Mouse (Mus musculus): ENCODE data around the gene Ptprj. TPM values are rescaled to one million over a fixed set of nuclear protein-coding genes. Genes with fewer than 3 reads are reported as not detected.

Gene Ptprj
- polyA plus RNA-seq, 1 experiment from 2014 or later = 1.9 TPM

GRCm38 (mm10) chr2:90496680-90497074, 83.8 kb downstream of the Ptprj start:
- Histone ChIP-seq H3K27me3 (ENCODE audit: poor library complexity, severe bottlenecking) (no peaks in the 10 kb centered on the region), H3K36me3 (replicated peaks) (no peaks in the 10 kb centered on the region), H3K9me3 (no peaks in the 10 kb centered on the region), H3K27ac (no peak overlapping the region), H3K4me3 (no peak overlapping the region), H3K4me1 (peaks cover 11% of the 10 kb centered on the region; the same call in 1 of the 2 replicates)
- no peak for DNase-seq (ENCODE audit: extremely low spot score, low spot score)
- WGBS = 86% methylated on average over 5 of the region's 5 CpGs

GRCm38 (mm10) chr2:90496012-90496679, 84.3 kb downstream of the Ptprj start:
- peaks cover 13% of the 10 kb centered on the region for H3K4me1 ChIP-seq
- no peak overlapping the region for H3K4me3 ChIP-seq
- H3K27me3 ChIP-seq (ENCODE audit: poor library complexity, severe bottlenecking) = peaks cover 5% of the 10 kb centered on the region; the same call in 1 of the 2 replicates
- H3K27ac ChIP-seq = no peak overlapping the region
- DNase-seq (ENCODE audit: extremely low spot score, low spot score) = no peak
- H3K36me3 ChIP-seq (replicated peaks) = no peaks in the 10 kb centered on the region
- no peaks in the 10 kb centered on the region for H3K9me3 ChIP-seq
- whole genome bisulfite sequencing = 87% methylated on average over 4 of the region's 4 CpGs

DNA sequence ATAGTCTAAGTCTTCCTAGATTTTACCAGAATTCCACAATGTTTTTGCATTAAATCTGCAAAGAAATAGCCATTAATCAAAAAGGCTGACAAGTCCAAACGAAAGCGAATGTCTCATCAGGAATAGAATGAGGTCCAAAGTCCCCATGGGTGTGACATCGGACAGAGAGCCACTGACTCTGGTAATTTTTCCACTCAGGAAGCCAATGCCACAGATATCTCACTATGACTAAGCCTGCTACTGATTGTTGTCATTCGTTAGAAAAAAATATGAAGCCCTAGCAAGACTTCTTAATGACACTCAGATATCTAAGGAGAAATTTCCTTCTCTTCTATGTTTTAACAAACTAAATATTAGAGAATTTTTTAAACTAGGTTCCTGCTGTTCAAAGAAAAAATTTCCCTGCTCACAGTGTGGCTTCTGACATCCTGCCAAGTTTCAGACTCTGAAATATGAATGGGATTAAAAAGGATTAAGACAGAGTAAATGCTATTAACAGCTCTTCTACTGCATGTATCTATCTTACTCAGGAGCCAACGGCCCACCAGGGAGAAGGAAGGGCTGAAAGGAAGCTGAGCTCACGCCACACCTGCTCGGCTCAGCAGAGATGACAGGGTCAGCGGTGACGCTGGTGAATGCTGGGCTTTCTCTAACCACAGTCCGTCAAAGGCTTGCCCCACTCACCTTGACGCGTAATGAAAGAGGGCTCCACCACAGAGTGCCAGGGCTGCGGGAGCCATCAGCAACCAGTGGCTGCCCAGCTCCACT, 90.0 kb downstream of the Ptprj start:
- Histone ChIP-seq H3K27ac (no peak overlapping the region), H3K36me3 (replicated peaks) (no peaks in the 10 kb centered on the region), H3K4me1 (peaks cover 38% of the 10 kb centered on the region), H3K4me3 (no peak overlapping the region), H3K27me3 (ENCODE audit: poor library complexity, severe bottlenecking) (peaks cover 5% of the 10 kb centered on the region; the same call in 1 of the 2 replicates), H3K9me3 (no peaks in the 10 kb centered on the region)
- 53% methylated on average over 13 of the region's 13 CpGs for WGBS
- DNase-seq (ENCODE audit: extremely low spot score, low spot score) = no peak

- Histone ChIP-seq H3K9me3 (no peaks in the 10 kb centered on the region), H3K4me1 (peaks cover 38% of the 10 kb centered on the region), H3K27ac (no peak overlapping the region), H3K36me3 (replicated peaks) (no peaks in the 10 kb centered on the region), H3K27me3 (ENCODE audit: poor library complexity, severe bottlenecking) (peaks cover 5% of the 10 kb centered on the region; the same call in 1 of the 2 replicates), H3K4me3 (no peak overlapping the region)
- DNase-seq (ENCODE audit: extremely low spot score, low spot score) = no peak
- WGBS = 62% methylated on average over 4 of the region's 4 CpGs
These were observed 90.6 kb downstream of the Ptprj start for GRCm38 (mm10) chr2:90489839-90490238.

DNA sequence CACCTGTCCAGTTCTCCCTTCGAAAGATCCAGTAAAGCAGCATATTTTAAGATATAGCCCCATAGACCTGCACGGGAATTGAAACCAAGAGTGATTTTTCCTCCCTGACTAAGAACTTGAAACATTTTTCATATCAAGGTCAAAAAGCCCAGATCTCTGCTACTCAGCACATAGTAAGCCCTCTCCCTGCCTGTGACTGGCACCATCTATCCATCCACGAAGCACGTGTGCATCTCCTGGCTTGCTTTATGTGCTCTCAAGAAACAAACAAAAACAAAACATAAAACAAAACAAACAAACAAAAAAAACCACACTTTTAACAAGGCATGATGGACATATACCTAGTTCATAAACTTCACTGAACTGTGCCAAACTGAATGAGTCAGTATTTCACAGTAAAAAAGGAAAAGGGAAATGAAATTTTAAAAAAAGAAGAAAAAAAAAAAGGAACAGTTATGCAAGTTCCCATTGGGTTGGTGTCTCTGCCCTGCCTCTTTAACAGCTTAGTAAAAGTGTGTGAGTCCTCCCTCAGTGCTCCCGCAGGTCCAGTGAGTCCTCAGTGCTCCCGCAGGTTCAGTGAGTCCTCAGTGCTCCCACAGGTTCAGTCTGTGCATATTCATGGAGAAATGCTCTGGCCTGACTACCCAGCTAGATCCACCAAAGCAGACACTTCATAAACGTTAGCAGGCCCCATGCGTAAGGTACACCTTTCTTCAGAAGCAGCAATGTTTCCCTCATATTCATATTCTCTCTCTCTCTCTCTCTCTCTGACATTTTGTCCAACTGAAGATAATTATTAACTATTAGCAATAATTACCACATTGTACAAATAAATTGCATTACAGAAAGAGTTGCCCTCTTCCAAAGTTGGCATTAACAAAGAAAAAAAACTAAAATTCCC, 91.5 kb downstream of the Ptprj start:
- no peak overlapping the region for H3K4me3 ChIP-seq
- H3K9me3 ChIP-seq = no peaks in the 10 kb centered on the region
- 82% methylated on average over 8 of the region's 8 CpGs for WGBS
- H3K27ac ChIP-seq = no peak overlapping the region; the same call in 1 of the 2 replicates
- peaks cover 5% of the 10 kb centered on the region; the same call in 1 of the 2 replicates for H3K27me3 ChIP-seq (ENCODE audit: poor library complexity, severe bottlenecking)
- H3K4me1 ChIP-seq = peaks cover 38% of the 10 kb centered on the region
- H3K36me3 ChIP-seq (replicated peaks) = no peaks in the 10 kb centered on the region
- no peak for DNase-seq (ENCODE audit: extremely low spot score, low spot score)

- 93% methylated on average over 11 of the region's 11 CpGs for WGBS
- no peak overlapping the region for H3K27ac ChIP-seq
- no peak for DNase-seq (ENCODE audit: extremely low spot score, low spot score)
- no peaks in the 10 kb centered on the region for H3K9me3 ChIP-seq
- no peak overlapping the region for H3K4me3 ChIP-seq
- H3K36me3 ChIP-seq (replicated peaks) = no peaks in the 10 kb centered on the region
- peaks cover 38% of the 10 kb centered on the region for H3K4me1 ChIP-seq
- peaks cover 5% of the 10 kb centered on the region; the same call in 1 of the 2 replicates for H3K27me3 ChIP-seq (ENCODE audit: poor library complexity, severe bottlenecking)
These were observed 92.8 kb downstream of the Ptprj start for GRCm38 (mm10) chr2:90487471-90488238.

GRCm38 (mm10) chr2:90486226-90486755, 94.2 kb downstream of the Ptprj start:
- 65% methylated on average over 3 of the region's 3 CpGs for WGBS
- Histone ChIP-seq H3K36me3 (replicated peaks) (no peaks in the 10 kb centered on the region), H3K4me3 (no peak overlapping the region), H3K27me3 (ENCODE audit: poor library complexity, severe bottlenecking) (peaks cover 3% of the 10 kb centered on the region; the same call in 1 of the 2 replicates), H3K9me3 (no peaks in the 10 kb centered on the region), H3K4me1 (peaks cover 36% of the 10 kb centered on the region), H3K27ac (peak overlapping the region; percentile 58; the same call in 1 of the 2 replicates)
- DNase-seq (ENCODE audit: extremely low spot score, low spot score) = no peak

DNA sequence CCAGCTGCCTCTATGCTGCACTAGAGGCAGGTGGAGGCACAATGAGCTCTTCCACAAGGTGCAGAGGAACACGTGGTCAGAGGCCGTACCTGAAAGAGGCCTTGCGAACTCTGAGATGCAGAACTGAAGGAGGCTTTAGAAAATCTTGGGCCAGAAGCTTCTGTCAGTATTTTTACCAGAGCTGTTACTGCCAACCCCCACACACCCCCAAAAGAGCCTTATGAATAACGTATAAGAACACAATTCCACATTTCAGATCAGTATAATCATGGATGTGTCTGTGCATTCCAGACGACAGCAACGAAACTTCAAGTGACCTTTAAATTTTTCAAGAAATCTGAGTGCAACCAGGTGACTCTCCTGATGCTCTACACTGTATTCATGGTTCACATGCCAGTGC, 98.9 kb downstream of the Ptprj start:
- WGBS = 88% methylated on average over 6 of the region's 6 CpGs
- H3K36me3 ChIP-seq (replicated peaks) = no peaks in the 10 kb centered on the region
- H3K9me3 ChIP-seq = no peaks in the 10 kb centered on the region
- no peak for DNase-seq (ENCODE audit: extremely low spot score, low spot score)
- peaks cover 32% of the 10 kb centered on the region for H3K4me1 ChIP-seq
- no peak overlapping the region for H3K27ac ChIP-seq
- H3K4me3 ChIP-seq = no peak overlapping the region
- peaks cover 14% of the 10 kb centered on the region; the same call in 1 of the 2 replicates for H3K27me3 ChIP-seq (ENCODE audit: poor library complexity, severe bottlenecking)

- Histone ChIP-seq H3K27ac (no peak overlapping the region), H3K36me3 (replicated peaks) (no peaks in the 10 kb centered on the region), H3K27me3 (ENCODE audit: poor library complexity, severe bottlenecking) (peaks cover 19% of the 10 kb centered on the region; the same call in 1 of the 2 replicates), H3K9me3 (no peaks in the 10 kb centered on the region), H3K4me1 (peaks cover 27% of the 10 kb centered on the region), H3K4me3 (no peak overlapping the region)
- WGBS = 72% methylated on average over 13 of the region's 13 CpGs
- DNase-seq (ENCODE audit: extremely low spot score, low spot score) = no peak
These were observed 99.6 kb downstream of the Ptprj start for GRCm38 (mm10) chr2:90480747-90481308.

DNA sequence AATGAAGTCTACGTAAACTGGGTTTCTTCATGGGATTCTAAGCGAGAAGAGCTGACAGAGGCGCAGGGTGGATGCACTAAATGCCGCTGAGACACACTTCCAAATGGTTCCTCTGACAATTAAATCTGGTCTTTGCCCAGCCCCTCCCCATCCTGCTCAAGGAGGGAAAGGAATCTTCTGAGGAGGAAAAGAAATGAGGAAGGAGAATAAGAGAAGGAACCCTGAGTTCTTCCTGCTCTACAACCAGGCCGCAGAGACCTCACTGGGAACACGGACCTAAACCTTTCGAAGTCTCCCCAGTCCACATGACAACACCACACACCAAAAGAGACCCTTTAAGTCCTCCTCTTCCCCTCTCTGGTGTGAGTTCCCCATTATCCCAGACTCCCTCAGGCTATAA, 101.9 kb downstream of the Ptprj start:
- Histone ChIP-seq H3K4me3 (no peak overlapping the region), H3K4me1 (peaks cover 38% of the 10 kb centered on the region), H3K27me3 (ENCODE audit: poor library complexity, severe bottlenecking) (peaks cover 19% of the 10 kb centered on the region; the same call in 1 of the 2 replicates), H3K27ac (no peak overlapping the region), H3K36me3 (replicated peaks) (no peaks in the 10 kb centered on the region), H3K9me3 (no peaks in the 10 kb centered on the region)
- DNase-seq (ENCODE audit: extremely low spot score, low spot score) = no peak
- WGBS = 88% methylated on average over 7 of the region's 7 CpGs

GRCm38 (mm10) chr2:90477617-90478016, 102.8 kb downstream of the Ptprj start:
- whole genome bisulfite sequencing = 33% methylated on average over 8 of the region's 8 CpGs
- Histone ChIP-seq H3K27ac (no peak overlapping the region), H3K4me3 (no peak overlapping the region), H3K36me3 (replicated peaks) (no peaks in the 10 kb centered on the region), H3K9me3 (no peaks in the 10 kb centered on the region), H3K27me3 (ENCODE audit: poor library complexity, severe bottlenecking) (peaks cover 19% of the 10 kb centered on the region; the same call in 1 of the 2 replicates), H3K4me1 (peaks cover 38% of the 10 kb centered on the region)
- DNase-seq (ENCODE audit: extremely low spot score, low spot score) = no peak

Measured in forebrain, embryonic 10.5 days (tissue).